Mouse (Mus musculus) urinary bladder, postnatal 36 days (tissue): ENCODE measurements around the gene Ttc27.

Source experiments
- DNase-seq, 2 experiments: peaks; one replicate each; pipeline ENCODE4 v3.0.0; 2022; ENCODE audit warnings: low spot score in 2 of 2, mixed read lengths in 1 of 2

Ttc27 gene

DNA sequence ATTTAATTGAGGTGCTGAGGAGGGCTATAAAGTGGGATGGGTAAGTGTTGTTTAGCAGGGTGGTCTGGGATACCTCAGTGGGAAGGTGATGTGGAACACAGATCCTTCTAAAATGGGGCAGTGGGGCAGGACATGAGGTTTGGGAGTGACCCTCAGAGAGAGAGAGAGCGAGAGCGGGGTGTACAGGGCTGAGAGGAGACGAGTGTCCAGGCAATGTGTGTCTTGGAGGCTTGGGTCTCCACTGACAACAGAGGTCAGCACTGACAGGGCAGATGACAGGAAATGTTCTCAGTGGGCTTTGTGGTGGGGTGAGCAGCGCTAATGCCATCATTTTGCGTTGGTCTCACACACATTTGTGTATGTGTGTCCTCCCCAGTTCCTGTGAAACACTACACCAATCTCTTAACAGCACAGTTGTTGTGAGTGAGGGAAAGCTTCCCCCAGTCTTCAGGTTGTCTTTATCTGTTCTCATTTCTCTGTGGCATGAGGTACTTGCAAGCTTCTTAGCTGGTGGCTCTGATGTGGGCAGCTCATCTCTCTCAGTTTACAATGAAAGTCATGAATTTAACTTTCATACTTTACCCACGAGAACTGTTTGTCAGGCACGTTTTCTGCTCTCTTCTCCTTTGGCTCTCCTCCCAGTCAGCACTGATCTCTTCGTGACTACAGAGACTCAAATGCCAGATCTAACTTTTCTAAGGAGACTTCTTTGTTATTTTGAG is 35.5 kb downstream of the Ttc27 start:
- DNase-seq: no peak

DNA sequence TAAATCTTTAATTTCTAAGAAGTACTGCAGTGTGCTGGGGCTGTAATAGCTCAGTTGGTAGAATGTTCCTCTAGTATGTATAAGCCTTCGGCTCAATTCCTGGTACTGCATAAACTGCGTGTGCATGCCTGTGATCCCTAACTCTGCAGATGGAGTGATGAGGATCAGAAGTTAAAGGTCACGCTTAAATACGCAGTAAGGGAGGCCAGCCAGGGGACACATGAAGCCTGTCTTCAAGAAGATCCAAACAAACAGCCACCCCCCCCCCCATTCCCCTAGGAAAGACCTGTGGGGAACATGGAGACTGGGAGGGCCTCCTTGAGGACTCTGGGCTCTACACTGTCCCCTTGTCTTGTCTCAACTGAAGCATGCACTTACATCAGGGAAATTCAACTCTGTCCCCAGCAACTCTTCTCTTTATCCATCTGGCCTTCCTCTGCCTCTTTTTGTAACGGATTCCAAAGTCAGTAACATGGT is 36.1 kb downstream of the Ttc27 start:
- no peak for DNase-seq

DNA sequence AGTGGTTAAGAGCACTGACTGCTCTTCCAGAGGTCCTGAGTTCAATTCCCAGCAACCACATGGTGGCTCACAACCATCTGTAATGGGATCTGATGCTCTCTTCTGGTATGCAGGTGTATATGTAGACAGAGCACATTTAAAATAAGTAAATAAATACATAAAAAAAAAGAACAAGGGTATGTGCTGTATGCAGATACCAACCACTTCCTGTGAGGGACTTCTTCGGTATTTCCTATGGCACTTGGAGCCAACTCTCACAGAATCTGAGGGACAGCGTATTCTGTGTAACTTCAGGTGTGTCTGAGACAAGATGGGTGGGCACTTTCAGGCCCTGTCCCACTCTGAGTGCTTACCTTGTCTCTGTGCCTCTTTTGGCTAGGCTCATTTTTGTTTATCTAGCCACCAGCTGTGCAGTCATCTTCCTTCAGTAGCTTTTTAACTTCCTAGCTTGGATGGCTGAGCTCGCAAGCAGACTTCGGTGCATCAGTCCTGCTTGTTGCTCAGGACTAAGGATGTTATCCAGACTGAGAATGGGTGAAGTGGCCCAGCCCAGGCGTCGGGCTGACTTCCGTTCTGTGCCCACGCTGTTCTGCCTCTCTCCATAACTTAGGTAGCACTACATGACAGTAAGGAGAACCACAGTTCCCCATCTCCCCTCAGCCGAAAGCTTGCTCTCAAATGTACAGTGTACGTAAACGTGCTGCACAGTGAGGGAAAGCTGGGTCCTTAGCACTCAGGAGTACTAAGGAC is 37.0 kb downstream of the Ttc27 start:
- DNase-seq: no peak

DNA sequence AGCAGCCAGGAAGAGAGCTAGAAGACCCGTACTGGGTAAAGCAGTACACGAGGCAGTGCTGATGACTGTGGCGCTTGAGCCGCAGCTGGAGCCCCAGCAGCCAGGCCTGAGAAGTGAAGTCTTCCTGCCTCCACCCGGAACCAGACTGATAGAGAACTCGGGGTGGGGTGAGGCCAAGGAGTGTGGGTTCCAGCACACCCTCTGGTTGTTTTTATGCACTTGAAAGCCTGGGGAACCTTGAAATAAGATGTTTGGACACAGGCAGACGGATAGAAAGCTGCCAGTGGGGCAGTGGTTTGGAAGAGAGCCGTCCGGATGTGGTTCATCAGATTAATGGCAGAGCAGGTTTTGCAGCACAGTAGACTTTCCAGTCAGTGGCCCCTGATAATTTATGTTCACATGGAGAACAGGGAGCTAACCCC is 51.9 kb downstream of the Ttc27 start:
- no peak for DNase-seq

DNA sequence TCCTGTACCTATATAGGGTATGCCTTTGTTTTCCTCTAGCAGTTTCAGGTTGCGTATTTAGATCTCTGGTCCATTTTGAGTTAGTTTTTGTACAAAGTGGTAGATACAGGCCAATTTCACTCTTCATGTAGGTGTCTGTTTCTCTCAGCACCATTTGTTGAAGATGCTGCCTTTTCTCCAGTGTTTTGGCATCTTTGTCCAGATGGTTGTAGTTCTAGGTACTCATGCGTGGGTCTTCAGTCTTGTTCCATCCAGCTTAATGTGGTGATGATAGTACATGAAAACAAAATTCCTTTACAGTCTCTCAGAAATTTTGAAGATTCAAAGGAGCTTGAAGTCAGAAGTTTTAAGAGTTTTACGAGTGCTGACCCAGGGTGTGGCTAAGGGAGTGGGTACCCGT is 54.8 kb downstream of the Ttc27 start:
- DNase-seq: no peak

DNA sequence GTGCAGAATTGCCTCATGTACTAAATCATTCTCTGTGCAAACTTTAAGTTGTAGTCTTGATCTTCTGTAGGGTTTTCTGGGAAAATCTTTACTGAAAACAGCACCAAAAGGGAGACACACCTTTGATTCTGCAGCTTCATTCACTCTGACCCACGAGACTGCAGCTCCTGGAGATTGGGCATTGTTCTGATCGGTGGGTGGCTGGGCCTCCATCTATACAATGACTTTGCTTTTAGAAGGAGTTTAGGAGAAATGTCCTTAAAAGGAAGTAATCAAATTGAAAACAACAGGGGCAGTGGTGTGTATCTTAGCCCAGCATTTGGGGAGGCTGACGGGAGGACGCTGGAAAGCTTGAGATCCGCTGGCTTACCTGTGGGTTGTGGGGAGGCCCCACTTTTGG is 56.0 kb downstream of the Ttc27 start:
- no peak for DNase-seq

DNA sequence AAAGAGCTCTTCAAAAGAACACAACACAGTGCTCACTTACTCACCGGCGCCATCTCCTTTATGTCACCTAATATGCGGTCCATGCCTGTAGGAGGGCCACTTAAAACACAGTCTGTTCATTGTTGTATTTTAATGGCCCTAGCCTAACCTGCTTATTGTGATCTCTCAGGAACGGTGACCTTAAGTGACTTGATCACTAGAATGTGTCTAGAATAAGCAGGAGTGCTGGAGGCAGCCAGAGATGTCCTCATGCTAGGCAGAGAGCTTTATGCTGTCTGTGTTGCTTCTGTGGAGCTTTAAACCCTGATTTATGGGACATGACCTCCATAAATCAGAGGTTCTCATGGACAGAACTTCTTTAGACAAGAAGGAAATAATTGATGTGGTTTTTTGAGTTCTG is 62.6 kb downstream of the Ttc27 start:
- DNase-seq: no peak

DNA sequence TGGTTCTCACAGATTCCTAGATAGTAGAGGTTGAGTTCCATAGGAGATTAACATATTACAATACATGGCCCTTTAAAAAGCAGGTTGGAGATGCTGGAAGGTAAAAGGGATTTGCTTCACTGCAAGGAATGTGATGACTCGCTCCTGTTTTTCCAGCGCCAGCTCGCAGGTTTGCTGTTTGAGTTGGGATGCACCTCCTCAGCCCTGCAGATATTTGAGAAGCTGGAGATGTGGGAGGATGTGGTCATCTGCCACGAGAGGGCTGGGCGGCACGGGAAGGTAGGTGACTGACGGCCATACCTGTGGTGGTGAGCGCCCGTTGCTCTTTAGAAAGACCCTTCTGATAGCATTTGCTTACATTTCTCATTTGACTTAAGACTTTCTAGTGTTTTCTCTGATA is 63.1 kb downstream of the Ttc27 start:
- DNase-seq: no peak

DNA sequence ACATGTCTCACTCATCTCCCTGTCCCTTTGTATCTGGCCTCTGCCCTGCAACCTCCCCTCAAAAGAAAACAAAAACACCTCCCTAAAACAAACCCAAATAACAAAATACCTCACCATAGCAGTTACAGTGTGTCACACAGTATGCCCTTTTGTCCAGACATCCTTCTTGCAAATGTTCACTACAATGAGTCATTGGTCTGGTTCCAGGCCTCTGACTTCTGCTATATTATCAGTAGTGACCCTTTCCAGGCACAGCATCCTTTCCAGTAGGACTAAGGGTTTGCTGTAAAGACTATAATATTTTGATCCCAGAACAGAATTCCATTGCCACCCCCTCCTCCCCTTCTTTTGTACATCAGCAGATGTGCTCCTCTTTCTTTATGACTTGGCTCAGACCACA is 64.4 kb downstream of the Ttc27 start:
- no peak for DNase-seq

DNA sequence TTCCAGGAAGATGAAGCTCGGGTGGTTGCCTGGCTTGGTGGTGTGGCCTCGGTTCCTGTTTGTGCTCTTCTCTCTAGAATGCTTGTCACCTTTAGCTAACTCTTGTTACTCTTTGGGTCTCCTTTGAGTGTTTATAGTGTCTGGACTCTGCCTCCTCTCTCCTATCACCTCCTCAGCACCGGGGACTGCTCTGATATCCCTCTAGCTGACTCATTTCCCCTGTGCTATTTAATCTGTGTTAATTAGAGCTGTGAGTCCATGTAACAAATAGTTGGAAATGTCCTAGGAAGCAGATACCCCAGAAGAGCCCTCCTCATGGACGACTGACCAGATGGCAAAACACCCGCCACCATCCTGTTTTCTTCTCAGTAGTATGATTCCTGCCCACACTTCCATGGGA is 68.1 kb downstream of the Ttc27 start:
- no peak for DNase-seq

DNA sequence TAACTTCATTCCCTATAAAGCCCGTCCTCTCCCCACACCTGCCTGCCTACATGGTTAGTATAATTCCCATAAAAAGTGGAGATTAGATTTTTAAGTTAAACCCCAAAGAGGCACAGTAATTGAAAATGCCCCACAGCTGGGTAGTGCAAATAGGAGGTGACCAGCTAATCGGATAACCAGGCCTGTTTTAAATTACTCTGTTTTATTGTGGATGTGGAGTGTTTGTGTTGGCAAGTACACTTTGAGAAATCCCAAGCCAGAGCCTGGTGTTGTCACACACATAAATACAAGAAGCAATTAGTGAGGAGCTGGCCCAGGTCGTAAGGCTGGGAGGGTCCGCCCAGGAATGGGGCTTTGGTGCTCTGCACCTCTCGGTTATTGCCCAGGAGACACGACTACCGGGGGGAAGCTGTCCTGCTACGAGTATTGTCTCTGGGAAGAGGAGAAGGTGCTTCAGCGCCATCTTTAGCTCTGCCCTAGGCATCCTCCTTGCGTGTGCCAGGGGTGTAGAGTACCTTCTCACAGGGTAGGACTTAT is 68.7 kb downstream of the Ttc27 start:
- DNase-seq: no peak

DNA sequence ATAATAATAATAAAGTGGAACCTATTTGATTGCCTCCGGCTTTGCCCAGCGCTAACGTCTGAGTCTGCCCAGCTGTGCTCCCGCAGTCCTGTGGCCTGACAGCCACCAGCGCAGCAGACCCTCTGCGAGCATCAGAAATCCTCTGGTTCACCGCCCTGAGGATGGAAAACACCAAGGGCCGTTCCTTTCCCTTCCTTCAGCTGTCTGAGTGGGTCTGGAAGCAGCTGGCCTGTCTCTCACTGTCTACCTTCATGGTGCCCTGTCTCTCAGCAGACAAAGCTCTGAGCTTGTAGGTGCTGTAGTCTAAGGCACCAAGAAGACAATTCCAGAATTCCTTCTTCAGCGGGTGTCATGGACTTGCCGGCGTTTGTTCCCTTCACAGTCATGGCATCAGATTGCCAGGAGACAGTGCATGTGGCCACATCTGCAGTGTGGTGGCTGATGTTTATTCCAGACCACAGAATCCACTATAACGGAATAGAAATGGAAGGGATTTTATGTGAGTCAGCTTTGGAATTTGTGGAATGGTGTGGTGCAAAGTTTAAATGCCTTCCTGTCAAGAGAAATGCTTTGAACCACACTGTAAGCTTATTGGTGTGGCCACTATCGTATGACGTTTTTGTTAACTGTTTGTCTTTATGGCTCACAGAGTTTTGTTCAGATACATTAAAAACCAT is 78.6 kb downstream of the Ttc27 start:
- DNase-seq: no peak

DNA sequence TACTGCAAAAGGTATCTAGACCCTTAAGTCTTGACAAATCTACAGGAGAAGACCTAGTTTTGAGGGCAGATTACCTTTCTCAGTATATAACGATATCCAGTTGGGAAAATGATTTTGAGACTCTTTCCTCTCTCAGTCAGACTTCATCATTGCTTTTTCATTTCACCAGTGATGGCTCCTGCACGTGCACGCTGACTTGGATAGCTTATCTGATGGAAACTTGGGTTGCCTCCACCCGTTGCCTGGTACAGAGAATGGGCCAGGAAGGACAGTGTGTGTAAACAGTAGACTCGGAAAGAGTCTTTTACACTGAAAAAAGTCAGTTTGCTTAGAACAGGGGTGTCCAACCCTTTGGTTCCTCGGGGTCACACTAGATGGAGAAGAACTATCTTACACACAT is 82.3 kb downstream of the Ttc27 start:
- DNase-seq: no peak

DNA sequence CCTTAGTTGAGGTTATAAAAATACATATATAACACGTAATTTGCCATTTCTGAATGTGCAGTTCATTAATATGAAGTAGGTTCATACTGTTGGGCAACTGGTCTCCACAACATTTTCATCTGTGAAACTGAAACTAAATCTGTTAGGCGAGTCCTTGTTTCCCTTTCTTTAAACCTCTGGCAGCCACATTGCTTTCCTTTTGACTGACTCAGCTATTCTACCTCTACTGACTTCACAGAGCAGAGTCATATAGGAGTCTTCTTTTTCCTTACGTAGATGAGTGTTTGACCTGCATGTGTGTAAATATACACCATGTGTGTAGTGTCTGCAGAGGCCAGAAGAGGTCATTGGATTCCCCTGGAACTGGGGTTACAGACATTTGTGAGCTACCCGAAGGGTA is 85.2 kb downstream of the Ttc27 start:
- DNase-seq: no peak

DNA sequence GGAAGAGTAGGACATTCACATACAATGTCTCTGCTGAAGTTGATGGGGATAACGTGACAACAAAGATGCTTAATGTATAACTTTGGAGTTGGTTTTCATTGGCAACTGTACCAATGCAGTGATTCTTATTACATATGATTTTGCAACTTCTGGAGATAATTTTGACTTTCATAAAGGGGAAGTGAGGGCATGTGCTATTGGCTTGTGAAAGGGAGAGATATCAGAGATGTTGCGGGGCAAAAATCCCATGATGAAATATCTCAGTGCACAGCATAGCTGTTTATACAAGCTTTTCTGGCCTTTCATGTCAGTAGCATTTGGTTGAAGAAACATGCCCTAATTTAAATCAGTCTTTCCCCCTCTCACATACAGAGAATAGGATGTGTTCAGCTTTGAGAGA is 86.3 kb downstream of the Ttc27 start:
- no peak for DNase-seq

DNA sequence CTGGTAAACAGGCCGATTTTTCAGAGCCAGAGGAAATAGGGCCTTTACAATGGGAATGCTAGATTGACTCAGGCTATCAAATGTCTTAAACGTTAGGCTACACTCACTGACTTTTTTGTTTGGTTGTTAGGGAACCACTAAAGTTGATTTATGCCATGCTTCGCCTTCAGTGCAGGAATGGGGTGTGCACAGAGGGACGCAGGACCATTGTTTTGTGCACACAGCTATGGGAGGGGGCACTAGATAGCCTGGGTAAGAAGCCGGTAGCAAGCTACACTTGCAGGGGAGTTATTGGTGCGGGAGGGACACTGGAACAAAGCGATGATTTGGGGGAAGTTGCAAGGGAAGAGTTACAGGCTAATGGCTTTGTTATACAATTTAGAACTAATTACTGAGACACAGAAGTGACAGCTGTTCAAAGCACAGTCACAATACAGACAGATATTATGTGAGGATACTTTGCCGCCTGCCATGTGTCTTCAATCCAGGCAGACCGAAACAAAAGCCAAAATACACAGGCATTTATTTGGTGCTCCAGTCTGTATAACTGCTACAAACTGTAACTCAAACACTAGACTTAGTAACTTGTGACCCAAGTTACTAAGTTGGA is 86.9 kb downstream of the Ttc27 start:
- no peak for DNase-seq

DNA sequence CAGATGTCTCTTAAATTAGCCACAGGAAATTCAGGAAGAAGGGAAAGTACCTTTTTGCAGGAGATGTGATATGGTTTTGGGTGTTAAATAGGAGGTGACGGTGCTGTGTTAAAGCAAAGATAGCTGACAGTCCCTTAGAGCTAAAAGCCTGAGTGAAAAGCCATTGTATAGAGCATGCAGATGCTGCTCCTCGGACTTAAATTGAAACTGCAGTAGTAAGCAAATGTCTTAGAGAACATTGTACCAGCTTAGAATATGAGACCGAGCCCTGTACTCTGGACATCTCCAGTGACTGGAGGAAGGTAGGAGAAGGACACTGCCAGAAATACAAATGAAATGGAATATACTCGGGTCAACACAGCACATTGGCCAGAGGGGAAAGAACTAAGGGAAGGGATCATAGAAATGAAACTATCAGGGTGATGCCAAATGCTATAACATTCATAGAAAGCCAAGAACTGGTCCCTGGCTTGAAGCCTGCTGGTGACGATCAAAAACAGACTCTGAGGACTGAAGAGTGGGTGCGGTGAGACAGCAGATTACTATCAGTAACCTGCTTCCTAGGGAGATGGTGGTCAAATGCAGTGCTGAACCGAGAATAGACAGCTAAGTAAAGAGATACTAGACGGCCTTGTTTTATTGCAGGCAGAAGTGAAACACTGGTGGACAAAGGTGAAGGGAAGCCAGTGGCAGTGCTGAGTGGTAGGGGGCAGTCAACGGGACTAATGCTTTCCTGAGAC is 90.1 kb downstream of the Ttc27 start:
- no peak for DNase-seq

DNA sequence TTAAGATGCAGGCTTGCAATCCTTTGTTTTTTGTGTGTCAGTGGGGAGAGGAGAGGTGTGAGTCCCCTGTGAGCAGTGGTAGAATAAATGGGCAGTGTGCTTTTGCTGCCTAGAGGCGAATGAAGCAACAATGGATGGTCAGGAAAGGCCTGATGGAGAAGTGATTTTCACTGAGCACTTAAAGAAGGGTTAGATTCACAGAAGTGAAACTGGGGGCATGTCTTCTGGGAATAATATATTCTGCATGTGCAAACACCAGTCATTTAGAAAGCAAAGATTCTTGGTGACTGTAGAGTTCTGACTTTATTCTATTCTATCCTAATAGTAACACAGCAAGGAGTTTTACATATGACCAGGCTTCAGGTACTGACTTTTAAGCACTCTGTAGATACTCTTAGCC is 90.8 kb downstream of the Ttc27 start:
- no peak for DNase-seq

DNA sequence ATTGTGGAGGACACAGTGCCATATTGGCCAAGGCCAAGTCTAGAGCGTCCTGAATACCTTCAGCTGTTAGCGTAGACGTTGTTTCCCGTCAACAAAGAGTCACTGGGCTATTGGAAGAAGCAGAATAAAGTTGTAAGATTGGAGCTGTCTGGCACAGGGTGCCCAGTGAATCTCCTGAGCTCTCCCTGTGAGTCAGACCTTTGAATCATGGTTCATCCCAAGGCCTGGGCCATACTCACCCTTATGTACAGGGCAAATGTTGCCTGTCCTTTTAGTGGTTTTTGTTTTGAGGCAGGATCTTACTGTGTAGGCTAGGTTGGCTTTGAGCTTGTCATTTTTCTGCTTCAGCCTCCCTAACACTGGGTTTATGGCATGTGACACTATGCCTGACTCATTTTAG is 91.4 kb downstream of the Ttc27 start:
- no peak for DNase-seq

DNA sequence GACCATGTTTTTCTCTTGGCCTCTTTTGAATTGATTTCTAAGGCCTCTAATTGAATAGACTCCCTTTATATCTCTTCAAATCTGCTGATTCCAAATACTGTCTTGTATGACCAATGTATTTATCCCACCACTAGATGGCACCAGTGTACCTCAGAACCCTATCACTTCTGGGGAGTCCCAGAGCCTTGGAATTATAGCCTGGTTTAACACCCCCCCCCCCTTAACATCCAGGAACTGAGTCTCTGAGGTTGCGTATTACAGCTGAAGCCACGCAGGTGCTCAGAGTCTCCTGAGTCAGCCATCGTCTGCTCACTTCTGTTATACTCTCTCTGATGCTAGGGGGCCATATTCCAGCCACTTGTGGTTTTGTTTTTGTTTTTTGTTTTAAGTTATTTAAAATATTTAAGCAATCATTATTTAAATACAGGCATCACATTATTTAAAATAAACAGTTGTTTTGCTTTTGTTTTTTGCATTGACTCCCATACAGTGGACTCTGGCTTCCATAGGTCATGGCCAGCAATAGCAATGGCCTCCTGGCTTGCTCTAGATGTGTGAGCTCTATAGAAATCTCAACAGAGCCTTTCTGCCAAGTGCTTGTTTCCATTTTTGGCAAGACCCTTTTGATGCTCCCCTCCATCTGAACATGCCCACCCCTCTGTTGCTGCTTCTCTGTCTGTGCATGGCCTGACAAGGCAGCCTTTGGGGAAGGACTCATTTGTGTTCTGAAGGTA is 93.5 kb downstream of the Ttc27 start:
- peak; percentile 10 to 13 for DNase-seq

DNA sequence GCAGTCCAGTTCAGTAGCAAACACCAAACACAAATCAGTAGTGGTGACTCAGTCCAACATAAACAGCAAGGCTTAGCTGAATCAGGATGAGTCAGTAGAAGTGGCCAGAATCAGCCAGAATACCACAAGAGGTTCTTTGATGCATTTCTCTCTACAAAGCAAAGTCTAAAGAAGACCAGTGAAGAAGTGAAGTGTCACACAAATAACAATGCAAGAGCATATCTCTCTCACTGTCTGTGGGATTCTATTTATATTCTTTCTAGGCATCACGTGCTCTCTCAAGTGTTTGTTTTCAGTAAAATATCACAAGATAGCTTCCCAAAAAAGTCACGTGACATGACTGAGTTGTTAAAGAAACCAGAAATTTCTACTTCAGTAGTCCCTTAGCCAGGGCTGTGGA is 102.2 kb downstream of the Ttc27 start:
- DNase-seq: no peak
